Mouse (Mus musculus): ENCODE measurements around the gene Cdc37l1. TPM values are rescaled to one million over a fixed set of nuclear protein-coding genes. Genes with fewer than 3 reads are reported as not detected.

Gene Cdc37l1
- polyA plus RNA-seq, 1 experiment from 2014 or later: 33.9 TPM

DNA sequence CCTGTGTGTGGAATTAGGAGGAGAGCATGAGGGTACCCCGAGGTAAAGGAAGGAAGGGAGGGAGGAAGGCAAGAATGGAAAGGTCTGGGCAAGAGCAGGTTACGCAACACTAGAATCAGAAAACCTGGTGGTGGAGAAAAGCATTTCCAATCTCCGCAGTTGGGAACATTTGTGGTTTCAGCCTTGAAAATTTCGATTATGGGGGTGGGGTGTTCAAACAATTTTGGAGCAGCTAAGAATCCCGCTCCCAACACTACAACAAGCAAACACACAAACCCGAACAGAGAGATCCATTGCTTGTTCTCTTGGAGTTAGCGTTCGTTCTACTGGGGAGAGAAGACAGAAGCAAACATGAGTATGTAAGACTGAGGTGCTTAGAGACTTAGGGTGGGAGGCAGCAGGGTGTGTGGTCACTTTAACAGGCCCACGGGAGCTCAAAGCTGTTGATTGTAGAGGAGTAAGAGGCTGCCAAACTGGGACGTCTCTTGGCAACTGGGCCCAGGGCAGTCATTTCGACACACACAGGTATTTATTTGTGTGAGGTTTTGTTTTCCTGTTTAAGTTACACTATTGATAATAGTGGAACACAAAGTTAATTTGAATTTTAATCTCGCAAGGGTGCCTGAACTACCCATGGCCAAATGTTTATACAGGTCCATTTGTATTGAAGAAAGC, 59.4 kb downstream of the Cdc37l1 start:
- H3K36me3 ChIP-seq: no peaks in the 10 kb centered on the region
- ATAC-seq (ENCODE audit: insufficient read depth, low FRiP score, low read depth): no peak
- no peak overlapping the region for H3K27ac ChIP-seq
- H3K4me2 ChIP-seq: no peak overlapping the region
- no peaks in the 10 kb centered on the region; the same call in 1 of the 2 replicates for H3K4me1 ChIP-seq
- WGBS: 71% methylated on average over 12 of the region's 12 CpGs
- no peak overlapping the region for H3K4me3 ChIP-seq (replicated peaks)
- no peaks in the 10 kb centered on the region for H3K27me3 ChIP-seq (replicated peaks)
- H3K9me3 ChIP-seq: no peaks in the 10 kb centered on the region
- H3K9ac ChIP-seq: no peak overlapping the region

DNA sequence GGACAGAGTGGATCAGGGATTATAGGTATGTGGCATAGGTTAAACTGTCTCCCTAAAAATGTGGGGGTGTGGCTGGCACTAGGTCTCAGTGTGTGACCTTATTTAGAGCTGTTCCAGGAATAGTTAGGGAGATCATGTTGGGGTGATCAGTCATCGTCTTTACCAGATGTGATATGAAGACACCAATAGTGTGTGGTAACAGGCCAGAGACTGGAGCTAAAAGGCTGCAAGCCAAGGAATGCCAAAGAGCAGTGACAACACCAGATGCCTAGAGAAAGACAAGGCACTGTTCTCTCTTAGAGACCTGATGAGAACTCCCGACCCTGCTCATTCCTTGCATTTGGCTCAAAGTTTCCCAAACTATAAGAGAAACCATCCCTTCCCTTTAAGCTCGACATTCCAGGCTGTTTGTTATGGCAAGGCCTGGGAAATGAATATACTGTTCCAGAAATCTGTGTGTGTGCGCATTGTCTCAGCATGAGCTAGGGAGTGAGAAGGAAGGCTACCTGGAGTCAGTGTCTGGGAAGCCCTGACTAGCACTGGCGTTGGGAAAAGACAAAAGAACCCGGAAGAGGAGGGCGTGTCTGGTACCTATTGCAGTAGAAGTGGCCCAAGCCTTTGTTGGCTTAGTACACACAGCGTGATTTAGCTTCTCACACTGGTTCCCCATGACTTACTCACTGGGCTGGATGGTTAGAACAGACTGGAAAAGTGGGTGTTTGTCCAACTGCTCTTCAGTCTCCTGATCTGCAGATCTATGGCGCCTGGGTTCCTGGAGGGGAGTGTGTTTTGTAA, 60.2 kb downstream of the Cdc37l1 start:
- Histone ChIP-seq H3K4me1 (no peaks in the 10 kb centered on the region; the same call in 1 of the 2 replicates), H3K27ac (no peak overlapping the region), H3K36me3 (no peaks in the 10 kb centered on the region), H3K9ac (no peak overlapping the region), H3K4me2 (no peak overlapping the region), H3K4me3 (replicated peaks) (no peak overlapping the region), H3K27me3 (replicated peaks) (no peaks in the 10 kb centered on the region), H3K9me3 (no peaks in the 10 kb centered on the region)
- WGBS: 72% methylated on average over 9 of the region's 9 CpGs
- no peak for ATAC-seq (ENCODE audit: insufficient read depth, low FRiP score, low read depth)

DNA sequence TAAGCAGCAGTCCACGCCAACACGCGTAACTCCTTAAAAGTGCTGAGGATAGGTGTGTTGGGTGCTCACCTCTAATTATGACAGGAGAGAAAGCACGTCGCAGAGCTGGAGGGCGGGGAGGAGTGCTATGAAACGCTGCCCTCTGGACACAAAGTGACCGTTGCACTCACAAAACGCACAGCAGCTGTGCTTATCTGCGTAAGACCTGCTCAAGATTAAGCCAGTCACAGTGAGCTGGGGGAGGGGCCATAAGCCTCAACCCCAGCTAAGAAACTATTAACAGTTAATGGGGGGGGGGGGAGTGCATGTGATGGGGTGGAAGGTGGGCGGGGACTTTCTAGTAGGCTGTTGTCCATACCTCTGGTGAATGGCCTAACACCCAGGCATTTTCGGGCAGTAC, 62.6 kb downstream of the Cdc37l1 start:
- WGBS: 85% methylated on average over 12 of the region's 12 CpGs
- Histone ChIP-seq H3K27ac (no peak overlapping the region), H3K27me3 (replicated peaks) (no peaks in the 10 kb centered on the region), H3K4me1 (no peaks in the 10 kb centered on the region; the same call in 1 of the 2 replicates), H3K4me2 (no peak overlapping the region), H3K9me3 (no peaks in the 10 kb centered on the region), H3K9ac (no peak overlapping the region), H3K36me3 (no peaks in the 10 kb centered on the region), H3K4me3 (replicated peaks) (no peak overlapping the region)
- no peak for ATAC-seq (ENCODE audit: insufficient read depth, low FRiP score, low read depth)

DNA sequence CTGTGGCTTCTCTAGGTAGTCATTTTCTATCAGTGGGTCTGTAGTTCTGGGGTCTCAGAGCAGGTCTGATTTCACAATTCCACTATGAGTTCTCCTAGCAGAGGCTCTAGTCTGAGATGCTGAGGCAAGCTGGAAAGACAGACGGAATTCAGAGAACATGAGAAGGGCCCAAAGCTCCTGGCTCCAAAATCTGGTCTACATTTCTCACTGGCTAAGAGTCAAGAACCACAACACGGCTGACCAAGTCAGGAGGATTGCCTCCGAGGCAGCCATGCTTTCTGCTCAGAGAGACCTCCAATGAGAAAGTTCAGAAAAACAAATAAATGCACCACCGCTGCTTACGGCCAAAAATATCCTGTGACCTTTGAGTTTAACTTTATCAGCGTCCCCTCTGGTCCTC, 64.4 kb downstream of the Cdc37l1 start:
- Histone ChIP-seq H3K27ac (no peak overlapping the region), H3K9ac (no peak overlapping the region), H3K27me3 (replicated peaks) (no peaks in the 10 kb centered on the region), H3K9me3 (no peaks in the 10 kb centered on the region), H3K4me2 (no peak overlapping the region), H3K4me3 (replicated peaks) (no peak overlapping the region), H3K36me3 (no peaks in the 10 kb centered on the region), H3K4me1 (no peaks in the 10 kb centered on the region)
- WGBS: 70% methylated on average over 6 of the region's 6 CpGs
- ATAC-seq (ENCODE audit: insufficient read depth, low FRiP score, low read depth): no peak

GRCm38 (mm10) chr19:29055469-29055868, 65.3 kb downstream of the Cdc37l1 start:
- H3K4me1 ChIP-seq: no peaks in the 10 kb centered on the region
- WGBS: 85% methylated on average over 4 of the region's 4 CpGs
- ATAC-seq (ENCODE audit: insufficient read depth, low FRiP score, low read depth): no peak

GRCm38 (mm10) chr19:29058741-29059140, 68.6 kb downstream of the Cdc37l1 start:
- H3K36me3 ChIP-seq: no peaks in the 10 kb centered on the region
- no peak overlapping the region for H3K9ac ChIP-seq
- ATAC-seq (ENCODE audit: insufficient read depth, low FRiP score, low read depth): no peak
- no peak overlapping the region for H3K4me2 ChIP-seq
- H3K4me3 ChIP-seq (replicated peaks): no peak overlapping the region
- 58% methylated on average over 5 of the region's 5 CpGs for WGBS
- no peaks in the 10 kb centered on the region for H3K27me3 ChIP-seq (replicated peaks)
- H3K9me3 ChIP-seq: no peaks in the 10 kb centered on the region
- H3K27ac ChIP-seq: no peak overlapping the region
- H3K4me1 ChIP-seq: no peaks in the 10 kb centered on the region

More at GRCm38 (mm10) chr19:29055469-29055868, 65.3 kb downstream of the Cdc37l1 start:
- H3K4me2 ChIP-seq: no peak overlapping the region
- H3K27me3 ChIP-seq (replicated peaks): no peaks in the 10 kb centered on the region
- no peak overlapping the region for H3K27ac ChIP-seq
- H3K4me3 ChIP-seq (replicated peaks): no peak overlapping the region
- no peak overlapping the region for H3K9ac ChIP-seq
- H3K9me3 ChIP-seq: no peaks in the 10 kb centered on the region
- no peaks in the 10 kb centered on the region for H3K36me3 ChIP-seq

DNA sequence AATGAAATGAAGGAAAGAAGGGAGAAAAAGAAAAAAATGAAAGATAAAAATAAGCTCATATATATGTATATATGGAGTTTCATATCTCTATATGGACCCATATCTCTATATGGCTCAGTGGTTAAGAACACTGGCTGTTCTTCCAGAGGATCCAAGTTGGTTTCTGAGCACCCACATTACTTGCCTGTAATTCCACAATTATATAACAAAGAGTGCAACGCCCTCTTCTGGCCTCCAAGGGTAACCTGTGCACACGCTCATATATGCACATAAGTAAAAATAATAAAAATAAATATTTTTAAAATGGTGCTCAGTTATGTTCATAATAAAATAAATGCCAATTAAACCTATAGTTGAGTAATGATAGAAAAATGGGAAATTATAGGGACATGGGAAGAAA, 69.5 kb downstream of the Cdc37l1 start:
- WGBS: 82% methylated on average over 2 of the region's 2 CpGs
- no peak overlapping the region for H3K4me3 ChIP-seq (replicated peaks)
- no peak for ATAC-seq (ENCODE audit: insufficient read depth, low FRiP score, low read depth)

DNA sequence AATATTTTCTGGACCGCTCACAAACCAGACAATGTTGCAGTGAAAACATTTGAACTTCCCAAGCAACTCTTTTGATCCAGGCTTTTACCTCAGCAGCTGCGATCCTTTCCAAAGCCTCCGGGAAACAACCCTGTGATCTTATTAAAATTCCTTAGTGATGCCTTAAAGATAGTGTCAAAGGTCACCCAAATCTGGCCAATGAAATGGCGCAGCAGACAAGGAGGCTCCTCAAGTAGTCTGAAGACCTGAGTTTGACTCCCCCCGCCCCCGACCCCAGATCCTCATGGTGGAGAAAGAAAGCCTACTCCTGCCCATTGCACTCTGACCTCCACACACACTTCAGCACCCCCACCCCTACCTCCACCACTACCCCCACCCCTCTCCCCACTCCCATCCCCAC, 70.1 kb downstream of the Cdc37l1 start:
- Histone ChIP-seq H3K36me3 (no peaks in the 10 kb centered on the region), H3K9me3 (no peaks in the 10 kb centered on the region), H3K4me1 (0 out of 2 replicates have a peak, but pooled peaks cover 3% of the 10 kb centered on the region), H3K27ac (no peak overlapping the region), H3K9ac (no peak overlapping the region), H3K27me3 (replicated peaks) (no peaks in the 10 kb centered on the region), H3K4me2 (no peak overlapping the region), H3K4me3 (replicated peaks) (no peak overlapping the region)
- WGBS: 22% methylated on average over 6 of the region's 6 CpGs
- no peak for ATAC-seq (ENCODE audit: insufficient read depth, low FRiP score, low read depth)

More for the DNA sequence above, 69.5 kb downstream of the Cdc37l1 start:
- Histone ChIP-seq H3K4me2 (no peak overlapping the region), H3K27ac (no peak overlapping the region), H3K4me1 (0 out of 2 replicates have a peak, but pooled peaks cover 3% of the 10 kb centered on the region), H3K9ac (no peak overlapping the region), H3K9me3 (no peaks in the 10 kb centered on the region), H3K27me3 (replicated peaks) (no peaks in the 10 kb centered on the region), H3K36me3 (no peaks in the 10 kb centered on the region)

- H3K36me3 ChIP-seq: no peaks in the 10 kb centered on the region
- H3K9ac ChIP-seq: no peak overlapping the region
- 87% methylated on average over 5 of the region's 5 CpGs for WGBS
- H3K9me3 ChIP-seq: no peaks in the 10 kb centered on the region
- ATAC-seq (ENCODE audit: insufficient read depth, low FRiP score, low read depth): no peak
- H3K4me1 ChIP-seq: peaks cover 10% of the 10 kb centered on the region; the same call in 1 of the 2 replicates
- H3K27me3 ChIP-seq (replicated peaks): no peaks in the 10 kb centered on the region
- no peak overlapping the region for H3K27ac ChIP-seq
- H3K4me2 ChIP-seq: no peak overlapping the region
- no peak overlapping the region for H3K4me3 ChIP-seq (replicated peaks)
Observed at GRCm38 (mm10) chr19:29063009-29063408, 72.9 kb downstream of the Cdc37l1 start.

DNA sequence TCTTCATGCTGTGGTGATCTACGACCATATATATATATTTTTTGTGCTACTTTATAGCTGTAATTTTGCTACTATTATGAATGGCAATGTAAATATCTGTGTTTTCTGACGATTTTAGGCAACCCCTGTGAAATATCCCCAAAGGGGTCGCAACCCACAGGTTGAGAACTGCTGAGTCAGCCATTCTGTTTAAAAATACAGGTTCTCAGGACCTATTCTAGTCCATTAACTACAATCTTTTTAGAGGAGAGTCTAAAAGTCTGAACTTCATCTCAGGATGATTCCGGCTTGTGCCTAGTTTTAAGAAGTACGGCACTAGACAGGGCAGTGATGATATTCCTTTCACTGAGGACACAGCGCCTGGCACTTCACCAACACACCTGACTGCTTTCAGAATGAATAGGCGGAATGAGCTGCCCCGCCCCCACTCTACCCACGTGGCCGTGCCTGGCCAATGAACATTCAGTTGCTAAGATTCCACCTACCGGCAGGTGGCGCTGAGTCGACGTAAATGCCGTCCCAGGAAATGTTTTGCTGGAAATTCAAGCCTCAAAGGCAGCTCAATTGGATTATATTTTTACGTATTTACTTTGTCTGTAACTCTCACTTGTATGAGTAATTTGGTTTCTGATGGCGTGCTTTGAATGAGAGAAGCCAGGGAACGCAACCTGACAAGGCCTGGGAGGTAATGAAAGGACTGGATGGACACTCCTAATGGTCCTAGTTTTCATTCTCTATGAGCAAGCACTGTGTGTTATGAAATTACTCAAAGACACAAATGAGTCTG, 73.6 kb downstream of the Cdc37l1 start:
- 14% methylated on average over 18 of the region's 18 CpGs for WGBS
- H3K4me3 ChIP-seq (replicated peaks): no peak overlapping the region; the same call in 1 of the 2 replicates
- peak; percentile 65 for ATAC-seq (ENCODE audit: insufficient read depth, low FRiP score, low read depth)
- no peaks in the 10 kb centered on the region for H3K36me3 ChIP-seq
- peaks cover 10% of the 10 kb centered on the region; the same call in 1 of the 2 replicates for H3K4me1 ChIP-seq
- peak overlapping the region; percentile 48 for H3K27ac ChIP-seq
- H3K4me2 ChIP-seq: peak overlapping the region; percentile 48
- no peaks in the 10 kb centered on the region for H3K27me3 ChIP-seq (replicated peaks)
- no peaks in the 10 kb centered on the region for H3K9me3 ChIP-seq
- no peak overlapping the region for H3K9ac ChIP-seq

DNA sequence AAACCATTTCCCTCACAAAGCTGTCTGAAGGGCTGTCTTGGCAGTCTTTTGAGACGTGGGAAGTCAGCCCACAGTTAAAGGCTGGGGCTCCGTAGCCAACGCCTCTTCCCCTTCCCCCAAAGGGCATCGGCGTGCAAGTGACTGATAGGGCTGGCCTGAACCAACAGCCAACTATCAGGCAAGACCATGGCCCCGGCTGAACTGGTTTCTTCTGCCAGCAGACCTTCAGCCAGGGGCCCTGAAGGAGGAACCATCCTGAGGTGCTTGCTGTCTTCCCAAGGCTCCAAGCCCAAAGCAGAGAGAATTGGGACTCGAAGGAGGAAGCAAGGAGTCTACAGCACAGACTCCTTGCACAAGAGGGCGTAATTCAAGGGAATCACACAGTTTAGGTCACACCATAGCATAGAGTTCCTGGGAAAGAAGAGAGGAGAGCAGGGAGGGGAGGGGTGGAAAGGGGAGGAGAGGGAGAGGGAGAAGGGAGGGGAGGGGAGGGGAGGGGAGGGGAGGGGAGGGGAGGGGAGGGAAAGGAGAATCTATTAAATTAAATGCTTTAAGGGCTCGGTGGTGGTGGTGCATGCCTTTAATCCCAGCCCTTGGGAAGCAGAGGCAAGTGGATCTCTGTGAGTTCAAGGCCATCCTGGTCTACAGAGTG, 74.4 kb downstream of the Cdc37l1 start:
- no peak overlapping the region for H3K4me3 ChIP-seq (replicated peaks)
- no peak overlapping the region for H3K9ac ChIP-seq

More for the DNA sequence above, 74.4 kb downstream of the Cdc37l1 start:
- H3K27me3 ChIP-seq (replicated peaks): no peaks in the 10 kb centered on the region
- no peaks in the 10 kb centered on the region for H3K36me3 ChIP-seq
- peak; percentile 85 for ATAC-seq (ENCODE audit: insufficient read depth, low FRiP score, low read depth)
- peak overlapping the region; percentile 48 for H3K4me2 ChIP-seq
- no peaks in the 10 kb centered on the region for H3K9me3 ChIP-seq
- 60% methylated on average over 9 of the region's 9 CpGs for WGBS
- peak overlapping the region; percentile 48 for H3K27ac ChIP-seq
- H3K4me1 ChIP-seq: peaks cover 10% of the 10 kb centered on the region; the same call in 1 of the 2 replicates

All from stomach, embryonic 15.5 days (tissue).